22 mouse cellular contexts compared by ENCODE assay signal in genomic region chr12:86705843-86706242, GRCm38 (mm10). TPM values are rescaled to one million over a fixed set of nuclear protein-coding genes. Genes with fewer than 3 reads are reported as not detected.
"Had no signal": no experiment of that assay in that cellular context is flagged by ENCODE, and none has a peak within 500 bp of the region (broad histone marks: within the 10 kb centered on the region; RNA-seq: fewer than 3 reads in every experiment).

No protein-coding gene starts in this region.

- H3K9ac ChIP-seq: lung, embryonic 14.5 days; midbrain, embryonic 13.5 days; midbrain, embryonic 15.5 days; neural tube, embryonic 12.5 days; stomach, embryonic 15.5 days had no signal

- H3K4me3 ChIP-seq: megakaryocyte, embryonic 14.5 days; midbrain, embryonic 13.5 days; midbrain, embryonic 15.5 days; neural tube, embryonic 12.5 days; stomach, embryonic 15.5 days had no signal

- H3K27me3 ChIP-seq: megakaryocyte, embryonic 14.5 days; midbrain, embryonic 13.5 days; midbrain, embryonic 15.5 days; neural tube, embryonic 12.5 days; stomach, embryonic 15.5 days had no signal

- H3K9me3 ChIP-seq: megakaryocyte, embryonic 14.5 days; midbrain, embryonic 13.5 days; midbrain, embryonic 15.5 days; neural tube, embryonic 12.5 days; stomach, embryonic 15.5 days had no signal

- H3K27ac ChIP-seq: midbrain, embryonic 13.5 days; midbrain, embryonic 15.5 days; neural tube, embryonic 12.5 days; stomach, embryonic 15.5 days; stomach, postnatal 0 days had no signal

- ATAC-seq: midbrain, embryonic 13.5 days; midbrain, embryonic 15.5 days had no signal

- H3K4me1 ChIP-seq: midbrain, embryonic 15.5 days; stomach, embryonic 15.5 days had no signal

- H3K4me2 ChIP-seq: lung, embryonic 14.5 days; midbrain, embryonic 11.5 days; midbrain, embryonic 13.5 days; midbrain, embryonic 15.5 days; neural tube, embryonic 12.5 days; stomach, embryonic 15.5 days had no signal

- DNase-seq: lung, adult 18-20 months; lung, embryonic 14.5 days; lung, postnatal 10 days; lung, postnatal 4 days; right cerebral cortex, postnatal 14 days; thymus, adult 2 months; thymus, postnatal 25 days; thymus, postnatal 4 days had no signal

- H3K36me3 ChIP-seq: midbrain, embryonic 15.5 days; stomach, embryonic 15.5 days had no signal

RNA-seq across cellular contexts. Expression of gene Vash1, which starts 27.3 kb away (rescaled TPM):
- total RNA-seq: monocyte, adult 5-6 weeks; neutrophil, adult 5-6 weeks had no signal

RNA-seq across cellular contexts. Expression of gene Lrrc74a, which starts 28.3 kb away (rescaled TPM):
- total RNA-seq: midbrain, postnatal 0 days; monocyte, adult 5-6 weeks; neutrophil, adult 5-6 weeks had no signal
- polyA plus RNA-seq: lung, embryonic 14.5 days; lung, embryonic 16.5 days; midbrain, embryonic 11.5 days; midbrain, embryonic 13.5 days; midbrain, embryonic 15.5 days; midbrain, postnatal 0 days; neural tube, embryonic 12.5 days; neural tube, embryonic 14.5 days; spleen, adult 2 months; stomach, embryonic 15.5 days; stomach, postnatal 0 days; urinary bladder, adult 2 months had no signal
